Mouse (Mus musculus) cortical plate, adult 2 months (tissue): ENCODE measurements at regions not wholly inside any gene's neighbourhood (a gene's known extent, or its start where the extent isn't known, plus 50 kb on each side); places are given as distances from the start of the nearest gene placed in this dataset.

ENCODE experiments used
- CTCF ChIP-seq: fragments of 200-500 bp; IDR thresholded peaks from 2 replicates; pipeline ENCODE4 v1.5.1; 2011; ENCODE audit warnings: mild to moderate bottlenecking, control low read depth, low read length; ENCODE audit not compliant: insufficient read depth; ENCODE audit errors: extremely low read depth
- POLR2A ChIP-seq: fragments of 200-500 bp; IDR thresholded peaks from 2 replicates; pipeline ENCODE4 v1.6.1; 2011; ENCODE audit warnings: mild to moderate bottlenecking, low read length, control low read depth; ENCODE audit not compliant: insufficient read depth; ENCODE audit errors: extremely low read depth

GRCm38 (mm10) chr9:9420326-9420725, 181.4 kb upstream of the Arhgap42 start:
- TF ChIP-seq CTCF (no peak), POLR2A (no peak)
